Comparison of ENCODE assay signal across 17 mouse cellular contexts in genomic region chr11:101263989-101264280, GRCm38 (mm10). TPM values are rescaled to one million over a fixed set of nuclear protein-coding genes. Genes with fewer than 3 reads are reported as not detected.
DNase-seq lines count a peak whose midpoint lies in the region; ATAC-seq and TF ChIP-seq lines count a peak whose summit lies in the region.
"Had no signal": no experiment of that assay in that cellular context is flagged by ENCODE, and none has a peak within 500 bp of the region (broad histone marks: within the 10 kb centered on the region; RNA-seq: fewer than 3 reads in every experiment).

No protein-coding gene starts in this region.

- DNase-seq in heart, adult 18-20 months = no peak
- DNase-seq in kidney, postnatal 36 days = no peak
- DNase-seq in testis, postnatal 10 days (ENCODE audit: low spot score) = no peak
- no peak for DNase-seq in liver, embryonic 13.5 days
- no peak for DNase-seq in cerebellum, adult 8-10 months
- DNase-seq: adrenal gland, adult 2 months; cerebellum, adult 11 months; gastrocnemius, postnatal 10 days; lung, adult 18-20 months; lung, postnatal 36 days; spleen, adult 18-20 months; thymus, postnatal 36 days had no signal

- no peak overlapping the region for H3K27ac ChIP-seq in heart, embryonic 13.5 days (replicated peaks)
- H3K27ac ChIP-seq in kidney, embryonic 16.5 days (ENCODE audit: low read length) = no peak overlapping the region
- 0 out of 2 replicates have a peak overlapping the region, but pooled peaks have one; percentile 5 for H3K27ac ChIP-seq in testis, adult 2 months (ENCODE audit: control insufficient read depth, insufficient read depth, low read depth, low read length)
- no peak overlapping the region for H3K27ac ChIP-seq in liver, embryonic 13.5 days
- H3K27ac ChIP-seq: midbrain, embryonic 13.5 days had no signal

- H3K9me3 ChIP-seq in heart, embryonic 13.5 days = no peaks in the 10 kb centered on the region
- no peaks in the 10 kb centered on the region for H3K9me3 ChIP-seq in kidney, embryonic 16.5 days (ENCODE audit: low read length)
- H3K9me3 ChIP-seq in liver, embryonic 13.5 days (replicated peaks) = no peaks in the 10 kb centered on the region
- H3K9me3 ChIP-seq: midbrain, embryonic 13.5 days had no signal

- H3K4me1 ChIP-seq in heart, embryonic 13.5 days = peaks cover 62% of the 10 kb centered on the region
- H3K4me1 ChIP-seq in kidney, embryonic 16.5 days (ENCODE audit: insufficient read depth, low read length) = peaks cover 61% of the 10 kb centered on the region
- H3K4me1 ChIP-seq in testis, adult 2 months (ENCODE audit: control insufficient read depth, insufficient read depth, low read length) = peaks cover 35% of the 10 kb centered on the region
- peaks cover 71% of the 10 kb centered on the region for H3K4me1 ChIP-seq in liver, embryonic 13.5 days (replicated peaks)

- H3K4me2 ChIP-seq in heart, embryonic 13.5 days = peak overlapping the region; percentile 99
- peak overlapping the region; percentile 98; the same call in 1 of the 2 replicates for H3K4me2 ChIP-seq in kidney, embryonic 16.5 days (replicated peaks; ENCODE audit: low read depth, low read length)
- no peak overlapping the region for H3K4me2 ChIP-seq in liver, embryonic 13.5 days
- H3K4me2 ChIP-seq: midbrain, embryonic 13.5 days had no signal

- no peak for TF ChIP-seq POLR2A in testis, adult 2 months (IDR thresholded peaks at IDR 0.05; ENCODE audit: control insufficient read depth, low read depth, low read length)

- H3K4me3 ChIP-seq in heart, embryonic 13.5 days = peak overlapping the region; percentile 75
- peak overlapping the region; percentile 78 for H3K4me3 ChIP-seq in kidney, embryonic 16.5 days (ENCODE audit: low read length)
- H3K4me3 ChIP-seq in testis, adult 2 months (ENCODE audit: control insufficient read depth, low read depth, low read length) = no peak overlapping the region
- peak overlapping the region; percentile 72 for H3K4me3 ChIP-seq in liver, embryonic 13.5 days (replicated peaks)
- H3K4me3 ChIP-seq: midbrain, embryonic 13.5 days had no signal

- H3K9ac ChIP-seq in heart, embryonic 13.5 days = 0 out of 2 replicates have a peak overlapping the region, but pooled peaks have one; percentile 50
- H3K9ac ChIP-seq in kidney, embryonic 16.5 days (replicated peaks; ENCODE audit: low read length) = 0 out of 2 replicates have a peak overlapping the region, but pooled peaks have one; percentile 46
- no peak overlapping the region for H3K9ac ChIP-seq in liver, embryonic 13.5 days
- H3K9ac ChIP-seq: midbrain, embryonic 13.5 days had no signal

- WGBS in heart, embryonic 13.5 days = 26% methylated on average over 3 of the region's 3 CpGs
- WGBS in kidney, embryonic 16.5 days = 45% methylated on average over 3 of the region's 3 CpGs
- 34% methylated on average over 3 of the region's 3 CpGs for WGBS in liver, embryonic 13.5 days (ENCODE audit: insufficient replicate concordance)

- H3K36me3 ChIP-seq in heart, embryonic 13.5 days = peaks cover 7% of the 10 kb centered on the region; the same call in 1 of the 2 replicates
- H3K36me3 ChIP-seq in kidney, embryonic 16.5 days (ENCODE audit: insufficient read depth, low read length) = peaks cover 3% of the 10 kb centered on the region; the same call in 1 of the 2 replicates
- no peaks in the 10 kb centered on the region for H3K36me3 ChIP-seq in testis, adult 2 months (ENCODE audit: control insufficient read depth, insufficient read depth, low read length)
- H3K36me3 ChIP-seq in liver, embryonic 13.5 days = peaks cover 6% of the 10 kb centered on the region

- peaks cover 62% of the 10 kb centered on the region for H3K27me3 ChIP-seq in heart, embryonic 13.5 days (replicated peaks)
- peaks cover 20% of the 10 kb centered on the region for H3K27me3 ChIP-seq in kidney, embryonic 16.5 days (ENCODE audit: insufficient read depth, low read length)
- H3K27me3 ChIP-seq in testis, adult 2 months (ENCODE audit: control insufficient read depth, insufficient read depth, low read length) = peaks cover 2% of the 10 kb centered on the region; the same call in 1 of the 2 replicates
- H3K27me3 ChIP-seq in liver, embryonic 13.5 days = peaks cover 67% of the 10 kb centered on the region

- no peak for TF ChIP-seq CTCF in testis, adult 2 months (IDR thresholded peaks at IDR 0.05; ENCODE audit: control insufficient read depth, insufficient read depth, insufficient replicate concordance, low read depth, low read length)

- ATAC-seq in heart, embryonic 13.5 days (ENCODE audit: extremely low read depth, insufficient number of reproducible peaks, low FRiP score, low TSS enrichment) = no peak
- ATAC-seq in kidney, embryonic 16.5 days (ENCODE audit: low FRiP score, low TSS enrichment) = no peak
- no peak for ATAC-seq in liver, embryonic 13.5 days (ENCODE audit: low read depth)
- ATAC-seq: inflammation-experienced regulatory T-cells, adult 6 months; midbrain, embryonic 13.5 days had no signal

RNA-seq across cellular contexts. Expression of gene Wnk4, which starts 3.6 kb away (rescaled TPM):
- polyA plus RNA-seq in heart, embryonic 13.5 days (2015; fragmentation: Nextera tagmentation; extraction: Ambion mirVana) = 7.6 and 8.0 TPM in 2 replicates
- total RNA-seq in heart, adult 18-20 months (2021) = 10 to 100 TPM in 1 of 2 experiments, 1 to 10 TPM in 1; 9.4 to 12.9 TPM
- 30.5 and 39.5 TPM in 2 replicates for polyA plus RNA-seq in kidney, embryonic 16.5 days (2015; fragmentation: Nextera tagmentation; extraction: Ambion mirVana)
- polyA plus RNA-seq in testis, adult 2 months (2012; rRNA removed) = 10.8 and 12.3 TPM in 2 replicates
- polyA plus RNA-seq in liver, embryonic 13.5 days (2015; fragmentation: Nextera tagmentation; extraction: Ambion mirVana) = 5.5 and 7.9 TPM in 2 replicates

RNA-seq across cellular contexts. Expression of gene Vps25, which starts 10.4 kb away (rescaled TPM):
- 98.8 and 111 TPM in 2 replicates for polyA plus RNA-seq in heart, embryonic 13.5 days (2015; fragmentation: Nextera tagmentation; extraction: Ambion mirVana)
- 100 to 1,000 TPM in 1 of 2 experiments, 10 to 100 TPM in 1; 87.3 to 107 TPM for total RNA-seq in heart, adult 18-20 months (2021)
- polyA plus RNA-seq in kidney, embryonic 16.5 days (2015; fragmentation: Nextera tagmentation; extraction: Ambion mirVana) = 154 TPM in 2 replicates
- polyA plus RNA-seq in testis, adult 2 months (2012; rRNA removed) = 26.1 and 26.2 TPM in 2 replicates
- polyA plus RNA-seq in liver, embryonic 13.5 days (2015; fragmentation: Nextera tagmentation; extraction: Ambion mirVana) = 98.5 and 99.4 TPM in 2 replicates

RNA-seq across cellular contexts. Expression of gene Cntd1, which starts 14.9 kb away (rescaled TPM):
- 0.48 and 0.65 TPM in 2 replicates for polyA plus RNA-seq in heart, embryonic 13.5 days (2015; fragmentation: Nextera tagmentation; extraction: Ambion mirVana)
- total RNA-seq in heart, adult 18-20 months (2021) = under 1 TPM; 0.15 to 0.23 TPM
- polyA plus RNA-seq in kidney, embryonic 16.5 days (2015; fragmentation: Nextera tagmentation; extraction: Ambion mirVana) = 1.7 and 3.2 TPM in 2 replicates
- 37.1 and 54.6 TPM in 2 replicates for polyA plus RNA-seq in testis, adult 2 months (2012; rRNA removed)
- 0.63 and 0.85 TPM in 2 replicates for polyA plus RNA-seq in liver, embryonic 13.5 days (2015; fragmentation: Nextera tagmentation; extraction: Ambion mirVana)

RNA-seq across cellular contexts. Expression of gene Coa3, which starts 15.0 kb away (rescaled TPM):
- polyA plus RNA-seq in heart, embryonic 13.5 days (2015; fragmentation: Nextera tagmentation; extraction: Ambion mirVana) = 165 and 171 TPM in 2 replicates
- total RNA-seq in heart, adult 18-20 months (2021) = 100 to 1,000 TPM in 1 of 2 experiments, 10 to 100 TPM in 1; 98.3 to 108 TPM
- 197 and 200 TPM in 2 replicates for polyA plus RNA-seq in kidney, embryonic 16.5 days (2015; fragmentation: Nextera tagmentation; extraction: Ambion mirVana)
- polyA plus RNA-seq in testis, adult 2 months (2012; rRNA removed) = 46.6 and 62.4 TPM in 2 replicates
- polyA plus RNA-seq in liver, embryonic 13.5 days (2015; fragmentation: Nextera tagmentation; extraction: Ambion mirVana) = 125 TPM in 2 replicates

RNA-seq across cellular contexts. Expression of gene Ramp2, which starts 18.1 kb away (rescaled TPM):
- polyA plus RNA-seq in heart, embryonic 13.5 days (2015; fragmentation: Nextera tagmentation; extraction: Ambion mirVana) = 210 and 234 TPM in 2 replicates
- 100 to 1,000 TPM in 1 of 2 experiments, 10 to 100 TPM in 1; 74.7 to 100 TPM for total RNA-seq in heart, adult 18-20 months (2021)
- polyA plus RNA-seq in kidney, embryonic 16.5 days (2015; fragmentation: Nextera tagmentation; extraction: Ambion mirVana) = 246 and 270 TPM in 2 replicates
- 5.6 and 5.8 TPM in 2 replicates for polyA plus RNA-seq in testis, adult 2 months (2012; rRNA removed)
- 23.4 and 25.4 TPM in 2 replicates for polyA plus RNA-seq in liver, embryonic 13.5 days (2015; fragmentation: Nextera tagmentation; extraction: Ambion mirVana)
- polyA plus RNA-seq: inflammation-experienced regulatory T-cells, adult 6 months had no signal
